In genomic region chr4:151804208-151804607, GRCm38 (mm10) we compare ENCODE assay signal across 17 mouse cellular contexts. TPM values are rescaled to one million over a fixed set of nuclear protein-coding genes. Genes with fewer than 3 reads are reported as not detected.
DNase-seq lines count a peak whose midpoint lies in the region; ATAC-seq and TF ChIP-seq lines count a peak whose summit lies in the region.
"Had no signal": no experiment of that assay in that cellular context is flagged by ENCODE, and none has a peak within 500 bp of the region (broad histone marks: within the 10 kb centered on the region; RNA-seq: fewer than 3 reads in every experiment).

No protein-coding gene starts in this region.

- ATAC-seq in heart, embryonic 14.5 days (ENCODE audit: insufficient number of reproducible peaks, insufficient read depth, low FRiP score, low read depth), result no peak
- peak; percentile 59 for ATAC-seq in liver, embryonic 15.5 days (ENCODE audit: insufficient read depth)
- no peak for ATAC-seq in liver, embryonic 11.5 days (replicated peaks; ENCODE audit: low FRiP score)
- ATAC-seq in lung, postnatal 0 days, result no peak
- ATAC-seq: forebrain, embryonic 16.5 days had no signal

- H3K27ac ChIP-seq in heart, embryonic 14.5 days (replicated peaks in 1 of 2; ENCODE audit: control insufficient read depth in 1 of 2, insufficient read depth in 1 of 2, low read depth in 2 of 2, low read length in 2 of 2), result peak overlapping the region; percentile 59 to 62
- H3K27ac ChIP-seq in liver, embryonic 15.5 days (replicated peaks), result no peak overlapping the region
- H3K27ac ChIP-seq in liver, embryonic 11.5 days (ENCODE audit: low read depth, low read length), result no peak overlapping the region
- 0 out of 2 replicates have a peak overlapping the region, but pooled peaks have one; percentile 5 for H3K27ac ChIP-seq in lung, postnatal 0 days (ENCODE audit: low read length)
- H3K27ac ChIP-seq: embryonic facial prominence, embryonic 13.5 days; forebrain, embryonic 12.5 days; hindbrain, embryonic 15.5 days had no signal

- H3K4me2 ChIP-seq in heart, embryonic 14.5 days (ENCODE audit: low read length), result peak overlapping the region; percentile 9; the same call in 1 of the 2 replicates
- no peak overlapping the region for H3K4me2 ChIP-seq in liver, embryonic 15.5 days
- no peak overlapping the region for H3K4me2 ChIP-seq in liver, embryonic 11.5 days
- no peak overlapping the region for H3K4me2 ChIP-seq in lung, postnatal 0 days (replicated peaks; ENCODE audit: low read depth, low read length)
- H3K4me2 ChIP-seq: embryonic facial prominence, embryonic 13.5 days; forebrain, embryonic 12.5 days; hindbrain, embryonic 15.5 days had no signal

- no peak overlapping the region for H3K9ac ChIP-seq in heart, embryonic 14.5 days (ENCODE audit: low read length)
- H3K9ac ChIP-seq in liver, embryonic 15.5 days, result no peak overlapping the region
- H3K9ac ChIP-seq in liver, embryonic 11.5 days (ENCODE audit: low read depth, low read length), result no peak overlapping the region
- no peak overlapping the region for H3K9ac ChIP-seq in lung, postnatal 0 days (replicated peaks; ENCODE audit: low read depth)
- H3K9ac ChIP-seq: embryonic facial prominence, embryonic 13.5 days; forebrain, embryonic 12.5 days; hindbrain, embryonic 15.5 days had no signal

- 74% methylated on average over 2 of the region's 2 CpGs for WGBS in heart, embryonic 14.5 days
- whole genome bisulfite sequencing in liver, embryonic 15.5 days (ENCODE audit: insufficient replicate concordance), result 54% methylated on average over 2 of the region's 2 CpGs
- 82% methylated on average over 2 of the region's 2 CpGs for WGBS in liver, embryonic 11.5 days
- 73% methylated on average over 2 of the region's 2 CpGs for WGBS in lung, postnatal 0 days

- no peaks in the 10 kb centered on the region for H3K36me3 ChIP-seq in heart, embryonic 14.5 days (ENCODE audit: control insufficient read depth, insufficient read depth, low read length)
- no peaks in the 10 kb centered on the region for H3K36me3 ChIP-seq in liver, embryonic 15.5 days (replicated peaks)
- H3K36me3 ChIP-seq in liver, embryonic 11.5 days (ENCODE audit: control insufficient read depth, insufficient read depth, low read length), result no peaks in the 10 kb centered on the region
- H3K36me3 ChIP-seq in lung, postnatal 0 days (ENCODE audit: insufficient read depth, low read length), result no peaks in the 10 kb centered on the region
- H3K36me3 ChIP-seq: embryonic facial prominence, embryonic 13.5 days; forebrain, embryonic 12.5 days; hindbrain, embryonic 15.5 days had no signal

- no peak for TF ChIP-seq CTCF in lung, postnatal 0 days (IDR thresholded peaks at IDR 0.05)

- H3K9me3 ChIP-seq in heart, embryonic 14.5 days (ENCODE audit: control insufficient read depth, low read length), result no peaks in the 10 kb centered on the region
- no peaks in the 10 kb centered on the region for H3K9me3 ChIP-seq in liver, embryonic 15.5 days (replicated peaks)
- no peaks in the 10 kb centered on the region for H3K9me3 ChIP-seq in liver, embryonic 11.5 days (ENCODE audit: control insufficient read depth, low read length)
- H3K9me3 ChIP-seq in lung, postnatal 0 days (ENCODE audit: low read length), result no peaks in the 10 kb centered on the region
- H3K9me3 ChIP-seq: embryonic facial prominence, embryonic 13.5 days; forebrain, embryonic 12.5 days; hindbrain, embryonic 15.5 days had no signal

- H3K27me3 ChIP-seq in heart, embryonic 14.5 days (ENCODE audit: control insufficient read depth, insufficient read depth, low read length), result no peaks in the 10 kb centered on the region
- H3K27me3 ChIP-seq in liver, embryonic 15.5 days, result no peaks in the 10 kb centered on the region
- no peaks in the 10 kb centered on the region for H3K27me3 ChIP-seq in liver, embryonic 11.5 days (replicated peaks; ENCODE audit: control insufficient read depth, insufficient read depth, low read length)
- no peaks in the 10 kb centered on the region for H3K27me3 ChIP-seq in lung, postnatal 0 days (replicated peaks; ENCODE audit: insufficient read depth, low read length)
- H3K27me3 ChIP-seq: embryonic facial prominence, embryonic 13.5 days; forebrain, embryonic 12.5 days; hindbrain, embryonic 15.5 days had no signal

- DNase-seq in heart, postnatal 10 days, result no peak
- DNase-seq in liver, embryonic 11.5 days (ENCODE audit: low spot score), result no peak
- DNase-seq in lung, postnatal 0 days (ENCODE audit: low spot score), result no peak
- DNase-seq in lung, postnatal 4 days, result no peak
- DNase-seq: adrenal gland, adult 2 months; adrenal gland, postnatal 25 days; cerebellum, adult 18-20 months; cerebellum, adult 9-11 months; cerebellum, postnatal 36 days; gastrocnemius, postnatal 14 days; heart, postnatal 36 days had no signal

- peaks cover 6 to 22% of the 10 kb centered on the region in 2 experiments for H3K4me1 ChIP-seq in heart, embryonic 14.5 days (ENCODE audit: control insufficient read depth in 2 of 2, insufficient read depth in 2 of 2, low read length in 2 of 2)
- H3K4me1 ChIP-seq in liver, embryonic 15.5 days (replicated peaks), result peaks cover 22% of the 10 kb centered on the region; the same call in 1 of the 2 replicates
- no peaks in the 10 kb centered on the region for H3K4me1 ChIP-seq in liver, embryonic 11.5 days (replicated peaks; ENCODE audit: control insufficient read depth, insufficient read depth, low read length)
- H3K4me1 ChIP-seq in lung, postnatal 0 days (ENCODE audit: insufficient read depth, low read depth, low read length), result peaks cover 8% of the 10 kb centered on the region

- H3K4me3 ChIP-seq in heart, embryonic 14.5 days (ENCODE audit: control insufficient read depth in 1 of 2, insufficient read depth in 1 of 2, low read depth in 1 of 2, low read length in 2 of 2), result no peak overlapping the region
- H3K4me3 ChIP-seq in liver, embryonic 15.5 days (replicated peaks), result no peak overlapping the region
- no peak overlapping the region for H3K4me3 ChIP-seq in liver, embryonic 11.5 days (ENCODE audit: low read depth, low read length)
- no peak overlapping the region for H3K4me3 ChIP-seq in lung, postnatal 0 days (ENCODE audit: low read depth, low read length)
- H3K4me3 ChIP-seq: embryonic facial prominence, embryonic 13.5 days; forebrain, embryonic 12.5 days; hindbrain, embryonic 15.5 days had no signal

- TF ChIP-seq EP300 in lung, postnatal 0 days (IDR thresholded peaks at IDR 0.05), result no peak

- intact Hi-C loops in heart, postnatal 10 days (cut with DNase I), result no loop called here

RNA-seq across cellular contexts. Expression of gene Camta1, which starts 57.5 kb away (rescaled TPM):
- 150 and 167 TPM in 2 replicates for polyA plus RNA-seq in heart, embryonic 14.5 days (2014; fragmentation: Nextera tagmentation; extraction: Ambion mirVana)
- total RNA-seq in heart, postnatal 10 days (2021), result 100 to 1,000 TPM; 180 to 183 TPM
- 27.4 and 31.1 TPM in 2 replicates for polyA plus RNA-seq in liver, embryonic 15.5 days (2015; fragmentation: Nextera tagmentation; extraction: Ambion mirVana)
- polyA plus RNA-seq in liver, embryonic 11.5 days (2014; fragmentation: Nextera tagmentation; extraction: Ambion mirVana), result 72.5 and 93.9 TPM in 2 replicates
- polyA plus RNA-seq in lung, postnatal 0 days (2015; fragmentation: Nextera tagmentation; extraction: Ambion mirVana), result 79.1 and 86.4 TPM in 2 replicates

Comparison
In these comparisons a context has a peak if more than half of its experiments do, and no peak if none do; other contexts are left out.
1. H3K27ac ChIP-seq: peak in heart, embryonic 14.5 days (2 of 2) and lung, postnatal 0 days (single experiment); none in liver, embryonic 15.5 days (single experiment) and liver, embryonic 11.5 days (single experiment).